Mouse (Mus musculus) olfactory bulb, adult 2 months (tissue): ENCODE measurements at regions not wholly inside any gene's neighbourhood (a gene's known extent, or its start where the extent isn't known, plus 50 kb on each side); places are given as distances from the start of the nearest gene placed in this dataset.

ENCODE experiments used
- CTCF ChIP-seq: fragments of 200-500 bp; IDR thresholded peaks from 2 replicates; pipeline ENCODE4 v1.5.1; 2012; ENCODE audit warnings: low read depth, mild to moderate bottlenecking, low read length, moderate library complexity; ENCODE audit not compliant: insufficient read depth
- POLR2A ChIP-seq: fragments of 200-500 bp; IDR thresholded peaks from 2 replicates; pipeline ENCODE4 v1.6.1; 2012; ENCODE audit warnings: mild to moderate bottlenecking, low read depth, low read length, moderate library complexity; ENCODE audit not compliant: insufficient read depth

GRCm38 (mm10) chr9:122626346-122626745 lies 120.8 kb upstream of the Topaz1 start:
- no peak for TF ChIP-seq CTCF
- no peak for TF ChIP-seq POLR2A
